Mouse (Mus musculus) cerebellum, adult 11-12 months (tissue): ENCODE measurements around the gene 1700007K13Rik.
A peak's percentile ranks its signal among the peaks of the same experiment; 100 is the strongest.
"Not testable (repeated sequence)": the region's sequence is repeated elsewhere in the genome, so short reads cannot be mapped to it uniquely, and the experiment has no call there.

Experiments
- DNase-seq: peaks from one replicate; pipeline ENCODE4 v3.0.0; 2022

Gene 1700007K13Rik

GRCm38 (mm10) chr2:28465836-28466518 is at the start of gene 1700007K13Rik:
Gene 1700007K13Rik, minus strand, starts transcription at chr2:28466332.
- DNase-seq: peak; percentile 77

GRCm38 (mm10) chr2:28514489-28514888 is 48.4 kb upstream of the 1700007K13Rik start:
- DNase-seq: peak; percentile 83

GRCm38 (mm10) chr2:28513431-28514370 is 47.6 kb upstream of the 1700007K13Rik start:
- DNase-seq: peak; percentile 77

GRCm38 (mm10) chr2:28512798-28513401 is 46.8 kb upstream of the 1700007K13Rik start, which contains the start of gene Ralgds:
Gene Ralgds, plus strand, starts transcription at chr2:28513125.
- peak; percentile 89 for DNase-seq

- DNase-seq: not testable (repeated sequence)
Measured at GRCm38 (mm10) chr2:28511600-28511999, 45.5 kb upstream of the 1700007K13Rik start.

GRCm38 (mm10) chr2:28506291-28506690 is 40.2 kb upstream of the 1700007K13Rik start:
- no peak for DNase-seq

GRCm38 (mm10) chr2:28505795-28506194 is 39.7 kb upstream of the 1700007K13Rik start, which contains the start of gene Gm10134:
Gene Gm10134, plus strand, starts transcription at chr2:28506095.
- no peak for DNase-seq

- no peak for DNase-seq
Measured at GRCm38 (mm10) chr2:28504676-28505075, 38.5 kb upstream of the 1700007K13Rik start.

GRCm38 (mm10) chr2:28502987-28503386 is 36.9 kb upstream of the 1700007K13Rik start:
- DNase-seq: no peak

- no peak for DNase-seq
Measured at GRCm38 (mm10) chr2:28498431-28498830, 32.3 kb upstream of the 1700007K13Rik start.

- no peak for DNase-seq
Measured at GRCm38 (mm10) chr2:28497561-28497960, 31.4 kb upstream of the 1700007K13Rik start.

GRCm38 (mm10) chr2:28496671-28497070 is 30.5 kb upstream of the 1700007K13Rik start, which contains the start of gene Gbgt1:
Gene Gbgt1, plus strand, starts transcription at chr2:28496891.
- DNase-seq: no peak

- no peak for DNase-seq
Measured at GRCm38 (mm10) chr2:28495801-28496595, 29.9 kb upstream of the 1700007K13Rik start.

- DNase-seq: no peak
Measured at GRCm38 (mm10) chr2:28495207-28495756, 29.1 kb upstream of the 1700007K13Rik start.

GRCm38 (mm10) chr2:28494521-28494920 is 28.4 kb upstream of the 1700007K13Rik start:
- no peak for DNase-seq

GRCm38 (mm10) chr2:28483861-28484260 is 17.7 kb upstream of the 1700007K13Rik start:
- DNase-seq: no peak

GRCm38 (mm10) chr2:28479208-28480204 is 13.4 kb upstream of the 1700007K13Rik start:
- DNase-seq: no peak

- not testable (repeated sequence) for DNase-seq
Measured at GRCm38 (mm10) chr2:28477993-28478392, 11.9 kb upstream of the 1700007K13Rik start.

- not testable (repeated sequence) for DNase-seq
Measured at GRCm38 (mm10) chr2:28472011-28472410, 5.9 kb upstream of the 1700007K13Rik start.

GRCm38 (mm10) chr2:28470591-28470990 is 4.5 kb upstream of the 1700007K13Rik start:
- no peak for DNase-seq

- no peak for DNase-seq
Measured at GRCm38 (mm10) chr2:28469461-28469860, 3.3 kb upstream of the 1700007K13Rik start.
